Comparison of ENCODE assay signal across 8 mouse cellular contexts in genomic region chr13:78200407-78200806, GRCm38 (mm10). TPM values are rescaled to one million over a fixed set of nuclear protein-coding genes. Genes with fewer than 3 reads are reported as not detected.
A peak's percentile ranks its signal among the peaks of the same experiment; 100 is the strongest.
DNase-seq lines count a peak whose midpoint lies in the region; ATAC-seq lines count a peak whose summit lies in the region.

No protein-coding gene starts in this region.

- H3K36me3 ChIP-seq in heart, embryonic 13.5 days: no peaks in the 10 kb centered on the region
- H3K36me3 ChIP-seq in limb, embryonic 12.5 days: no peaks in the 10 kb centered on the region
- no peaks in the 10 kb centered on the region; the same call in 1 of the 2 replicates for H3K36me3 ChIP-seq in neural tube, embryonic 11.5 days (ENCODE audit: control insufficient read depth, insufficient read depth, low read length)

- H3K9me3 ChIP-seq in heart, embryonic 13.5 days: no peaks in the 10 kb centered on the region
- no peaks in the 10 kb centered on the region for H3K9me3 ChIP-seq in limb, embryonic 12.5 days
- H3K9me3 ChIP-seq in neural tube, embryonic 11.5 days (ENCODE audit: control insufficient read depth, low read length): no peaks in the 10 kb centered on the region

- H3K27ac ChIP-seq in heart, embryonic 13.5 days (replicated peaks): peak overlapping the region; percentile 56; the same call in 1 of the 2 replicates
- H3K27ac ChIP-seq in limb, embryonic 12.5 days: no peak overlapping the region
- peak overlapping the region; percentile 100 for H3K27ac ChIP-seq in neural tube, embryonic 11.5 days (ENCODE audit: low read depth, low read length)

- peak; percentile 60 to 69 for DNase-seq in right cerebral cortex, adult 2 months (ENCODE audit: low spot score in 2 of 2)
- no peak for DNase-seq in right cerebral cortex, postnatal 14 days
- peak; percentile 69 for DNase-seq in cerebellum, adult 8-10 months
- DNase-seq in neural tube, embryonic 11.5 days (ENCODE audit: low spot score): peak; percentile 91
- no peak for DNase-seq in c-Kit-positive CD71-positive TER-119-positive erythroid progenitor cells, embryonic 14.5 days (ENCODE audit: low spot score)

- H3K4me3 ChIP-seq in heart, embryonic 13.5 days: peak overlapping the region; percentile 83
- peak overlapping the region; percentile 71 for H3K4me3 ChIP-seq in limb, embryonic 12.5 days (replicated peaks)
- peak overlapping the region; percentile 98 for H3K4me3 ChIP-seq in neural tube, embryonic 11.5 days (ENCODE audit: low read depth, low read length)

- ATAC-seq in heart, embryonic 13.5 days (ENCODE audit: extremely low read depth, insufficient number of reproducible peaks, low FRiP score, low TSS enrichment): 0 out of 2 replicates have a peak, but pooled peaks have one; percentile 21
- ATAC-seq in limb, embryonic 12.5 days (ENCODE audit: insufficient number of reproducible peaks, insufficient read depth, low FRiP score, low TSS enrichment, low read depth): no peak
- peak; percentile 54 for ATAC-seq in neural tube, embryonic 11.5 days (ENCODE audit: insufficient read depth, low FRiP score, low TSS enrichment)
- ATAC-seq in frontal cortex, adult (ENCODE audit: low TSS enrichment): no peak

- H3K27me3 ChIP-seq in heart, embryonic 13.5 days (replicated peaks): peaks cover 34% of the 10 kb centered on the region
- peaks cover 71% of the 10 kb centered on the region for H3K27me3 ChIP-seq in limb, embryonic 12.5 days
- no peaks in the 10 kb centered on the region for H3K27me3 ChIP-seq in neural tube, embryonic 11.5 days (ENCODE audit: control insufficient read depth, insufficient read depth, low read length)

- H3K4me1 ChIP-seq in heart, embryonic 13.5 days: peaks cover 18% of the 10 kb centered on the region
- peaks cover 32% of the 10 kb centered on the region for H3K4me1 ChIP-seq in limb, embryonic 12.5 days (replicated peaks)
- peaks cover 10% of the 10 kb centered on the region for H3K4me1 ChIP-seq in neural tube, embryonic 11.5 days (ENCODE audit: control insufficient read depth, insufficient read depth, low read length)

- WGBS in heart, embryonic 13.5 days: 0% methylated on average over 9 of the region's 9 CpGs
- WGBS in limb, embryonic 12.5 days: 2% methylated on average over 8 of the region's 9 CpGs
- WGBS in neural tube, embryonic 11.5 days: 0% methylated on average over 8 of the region's 9 CpGs

- H3K9ac ChIP-seq in heart, embryonic 13.5 days: peak overlapping the region; percentile 30; the same call in 1 of the 2 replicates
- no peak overlapping the region for H3K9ac ChIP-seq in limb, embryonic 12.5 days (replicated peaks)
- H3K9ac ChIP-seq in neural tube, embryonic 11.5 days (ENCODE audit: low read length): peak overlapping the region; percentile 99; the same call in 1 of the 2 replicates

- peak overlapping the region; percentile 91 for H3K4me2 ChIP-seq in heart, embryonic 13.5 days
- peak overlapping the region; percentile 89 for H3K4me2 ChIP-seq in limb, embryonic 12.5 days
- H3K4me2 ChIP-seq in neural tube, embryonic 11.5 days (ENCODE audit: low read depth): peak overlapping the region; percentile 41

RNA-seq across cellular contexts. Expression of gene Nr2f1, which starts 0.8 kb away (rescaled TPM):
- polyA plus RNA-seq in heart, embryonic 13.5 days (2015; fragmentation: Nextera tagmentation; extraction: Ambion mirVana): 4.1 and 4.6 TPM in 2 replicates
- 5.7 and 6.6 TPM in 2 replicates for polyA plus RNA-seq in limb, embryonic 12.5 days (2016; fragmentation: Nextera tagmentation; extraction: Ambion mirVana)
- 61.2 and 62.9 TPM in 2 replicates for polyA plus RNA-seq in neural tube, embryonic 11.5 days (2014; fragmentation: Nextera tagmentation; extraction: Ambion mirVana)

Comparison
In these comparisons a context has a peak if more than half of its experiments do, and no peak if none do; other contexts are left out.
1. DNase-seq: peak in right cerebral cortex, adult 2 months (2 of 2), cerebellum, adult 8-10 months (single experiment) and neural tube, embryonic 11.5 days (single experiment); none in right cerebral cortex, postnatal 14 days (single experiment) and c-Kit-positive CD71-positive TER-119-positive erythroid progenitor cells, embryonic 14.5 days (single experiment).
2. ATAC-seq: peak in heart, embryonic 13.5 days (single experiment) and neural tube, embryonic 11.5 days (single experiment); none in limb, embryonic 12.5 days (single experiment) and frontal cortex, adult (single experiment).
3. H3K4me2 ChIP-seq: peak in every context shown above with its lines; median percentile 91 in heart, embryonic 13.5 days; 89 in limb, embryonic 12.5 days; 41 in neural tube, embryonic 11.5 days.
4. Peak in every context shown above with its lines, with median percentiles within 50 percentile points of each other: H3K4me3 ChIP-seq.